Mouse (Mus musculus) CH12.LX (cell line): ENCODE results near the gene Abca1. TPM values are rescaled to one million over a fixed set of nuclear protein-coding genes. Genes with fewer than 3 reads are reported as not detected.

ENCODE experiments used
- DNase-seq: peaks from one replicate; pipeline ENCODE4 v3.0.0-alpha.2; 2013; ENCODE audit errors: extremely low read depth
- H3K27ac ChIP-seq: 2 replicates; pipeline ENCODE4 v1.5.1; 2012; ENCODE audit warnings: low read depth, mild to moderate bottlenecking, control low read depth, moderate library complexity; ENCODE audit not compliant: insufficient read depth
- H3K27me3 ChIP-seq: replicated peaks from 2 replicates; pipeline ENCODE3; 2012; ENCODE audit warnings: inconsistent platforms
- H3K36me3 ChIP-seq, 2 experiments: replicated peaks in 1 of 2; 2 replicates each; pipeline versions ENCODE3 to v1.6.1; 2012; ENCODE audit warnings: inconsistent platforms in 1 of 2, low read length in 1 of 2, mild to moderate bottlenecking in 1 of 2, mixed read lengths in 1 of 2, moderate library complexity in 1 of 2; ENCODE audit not compliant: control insufficient read depth in 1 of 2, insufficient read depth in 1 of 2
- H3K4me1 ChIP-seq, 2 experiments: 2 replicates each; pipeline ENCODE4 v1.6.1; 2012; ENCODE audit warnings: inconsistent platforms in 1 of 2, moderate library complexity in 1 of 2; ENCODE audit not compliant: insufficient read depth in 2 of 2, control insufficient read depth in 1 of 2
- H3K4me2 ChIP-seq: 2 replicates; pipeline ENCODE4 v1.6.1; 2012; ENCODE audit warnings: low read depth, mild to moderate bottlenecking, control low read depth; ENCODE audit not compliant: poor library complexity, insufficient read depth, severe bottlenecking
- H3K4me3 ChIP-seq, 3 experiments: fragments of 150-350 bp in 1 of 3; sonication (generic) in 1 of 3; replicated peaks in 1 of 3; 2 replicates each; pipeline versions ENCODE3 to v1.5.1; 2011 to 2012; ENCODE audit warnings: low read depth in 2 of 3, low read length in 2 of 3, mild to moderate bottlenecking in 2 of 3, moderate library complexity in 2 of 3, control low read depth in 1 of 3, improper control_type of control experiment in 1 of 3, inconsistent platforms in 1 of 3, mixed read lengths in 1 of 3; ENCODE audit not compliant: poor library complexity in 1 of 3
- H3K79me2 ChIP-seq: replicated peaks from 2 replicates; pipeline ENCODE4 v1.6.1; 2012; ENCODE audit warnings: mild to moderate bottlenecking, moderate library complexity; ENCODE audit not compliant: control insufficient read depth, poor library complexity, insufficient read depth, severe bottlenecking; ENCODE audit errors: extremely low read depth
- H3K9ac ChIP-seq: 2 replicates; pipeline ENCODE4 v1.6.1; 2012; ENCODE audit warnings: low read depth, mild to moderate bottlenecking, control low read depth, moderate library complexity; ENCODE audit not compliant: insufficient read depth
- H3K9me3 ChIP-seq: replicated peaks from 2 replicates; pipeline ENCODE3; 2012; ENCODE audit warnings: low read length, inconsistent platforms, mixed read lengths
- CTCF ChIP-seq, 2 experiments: IDR thresholded peaks in 1 of 2; conservative IDR thresholded peaks in 1 of 2; 2 replicates each; pipeline ENCODE4 v1.5.1; 2011 to 2012; ENCODE audit warnings: low read depth in 2 of 2, low read length in 2 of 2, improper control_type of control experiment in 1 of 2, inconsistent platforms in 1 of 2, mild to moderate bottlenecking in 1 of 2, moderate library complexity in 1 of 2
- E2F4 ChIP-seq: IDR thresholded peaks from 2 replicates; pipeline ENCODE4 v1.6.1; 2011; ENCODE audit warnings: low read depth, low read length, improper control_type of control experiment; ENCODE audit not compliant: insufficient replicate concordance
- RAD21 ChIP-seq: IDR thresholded peaks from 2 replicates; pipeline ENCODE4 v1.6.1; 2011; ENCODE audit warnings: low read depth, mild to moderate bottlenecking, low read length, improper control_type of control experiment, moderate library complexity
- SMC3 ChIP-seq: IDR thresholded peaks from 2 replicates; pipeline ENCODE4 v1.6.1; 2011; ENCODE audit warnings: low read depth, low read length, improper control_type of control experiment
- dilution Hi-C: fragments of 300-500 bp; cut with MboI; formaldehyde crosslinking; loops from 2 replicates; pipeline ENCODE4 v1.14.3; 2020; ENCODE audit warnings: low sequenced_read_pairs; ENCODE audit not compliant: extremely low pct_unique_long_range_greater_than_20kb, extremely low pct_ligation_motif_present
- in situ Hi-C: fragments of 300-500 bp; cut with MboI; formaldehyde crosslinking; loops from 3 replicates; pipeline ENCODE4 v1.14.3; 2019; ENCODE audit warnings: low sequenced_read_pairs, low pct_ligation_motif_present, low pct_unique_long_range_greater_than_20kb, mixed read lengths
- polyA plus RNA-seq: library from polyadenylated mRNA; unstranded; fragments of >175 nt; gene quantifications from 2 replicates; pipeline ENCODE4 v1.2.1, GENCODE M21; 2012; ENCODE audit warnings: low read depth; ENCODE audit not compliant: insufficient read length
- total RNA-seq, 2 experiments: library from RNA; depleted of rRNA; stranded (reverse); fragments of 300-350 nt in 1 of 2; fragments of >200 nt in 1 of 2; gene quantifications; 2 replicates each; pipeline ENCODE4 v1.2.3; 2012 to 2014

Gene Abca1
- total and polyA plus RNA-seq, 3 experiments, result 0.13 to 0.46 (median 0.35) TPM

DNA sequence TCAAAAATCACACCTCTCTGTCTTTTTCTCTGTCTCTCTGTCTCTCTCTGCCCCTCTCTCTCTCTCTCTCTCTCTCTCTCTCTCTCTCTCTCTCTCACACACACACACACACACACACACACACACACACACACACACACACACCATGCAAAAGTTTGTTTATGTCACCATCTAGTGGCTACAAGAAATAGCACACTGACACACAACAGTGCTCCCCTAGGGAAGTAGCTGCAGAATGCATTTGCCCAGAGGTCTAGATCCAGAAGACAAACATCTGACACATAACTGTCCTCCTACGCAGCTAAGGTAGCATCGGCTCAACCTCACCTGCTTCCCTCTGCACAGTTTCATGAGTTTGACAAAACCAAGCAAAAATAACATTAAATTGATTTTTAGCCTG lies 174.5 kb downstream of the Abca1 start:
- Histone ChIP-seq H3K9ac (no peak overlapping the region), H3K4me3 (no peak overlapping the region), H3K27me3 (no peaks in the 10 kb centered on the region), H3K4me2 (no peak overlapping the region), H3K9me3 (no peaks in the 10 kb centered on the region), H3K4me1 (no peaks in the 10 kb centered on the region), H3K27ac (no peak overlapping the region), H3K79me2 (no peaks in the 10 kb centered on the region), H3K36me3 (no peaks in the 10 kb centered on the region)
- TF ChIP-seq E2F4 (no peak), SMC3 (peak; percentile 27), CTCF (conservative IDR thresholded peaks at IDR 0.05 in 1 of 2, IDR thresholded peaks at IDR 0.05 in 1 of 2; ENCODE audit: low read depth in 2 of 2, low read length in 2 of 2) (peak in 1 of 2 experiments; percentile 66; a peak in 3 of 4 replicates), RAD21 (peak; percentile 45)
- in situ Hi-C loops, result no loop called here
- DNase-seq, result peak; percentile 54
- dilution Hi-C loops, result no loop called here

Other genes starting within 250 kb of the Abca1 start
- not detected in 2 replicates for gene Olfr272, start 240.7 kb downstream of the Abca1 start, total RNA-seq (2012; rRNA removed)
- gene Olfr272, start 240.7 kb downstream of the Abca1 start, total RNA-seq (2014; rRNA removed), result not detected in 2 replicates
- gene Olfr272, start 240.7 kb downstream of the Abca1 start, polyA plus RNA-seq, result not detected in 2 replicates
- gene Olfr270, start 195.3 kb downstream of the Abca1 start, total RNA-seq (2012; rRNA removed), result not detected in 2 replicates
- gene Olfr270, start 195.3 kb downstream of the Abca1 start, total RNA-seq (2014; rRNA removed), result not detected in 2 replicates
- gene Olfr270, start 195.3 kb downstream of the Abca1 start, polyA plus RNA-seq, result not detected in 2 replicates
- not detected in 2 replicates for gene Nipsnap3a, start 170.6 kb downstream of the Abca1 start, total RNA-seq (2012; rRNA removed)
- gene Nipsnap3a, start 170.6 kb downstream of the Abca1 start, total RNA-seq (2014; rRNA removed), result not detected in 2 replicates
- not detected in 2 replicates for gene Nipsnap3a, start 170.6 kb downstream of the Abca1 start, polyA plus RNA-seq
- gene Nipsnap3b, start 148.0 kb downstream of the Abca1 start, total RNA-seq (2012; rRNA removed), result 29.7 and 33.7 TPM in 2 replicates
- 89.1 and 97.4 TPM in 2 replicates for gene Nipsnap3b, start 148.0 kb downstream of the Abca1 start, total RNA-seq (2014; rRNA removed)
- 70.9 and 82.4 TPM in 2 replicates for gene Nipsnap3b, start 148.0 kb downstream of the Abca1 start, polyA plus RNA-seq